Mouse (Mus musculus) embryo, embryonic 10.5 days (tissue): Measurements from ENCODE around the gene Tmem262.

Experiments
- DNase-seq: peaks from one replicate; pipeline ENCODE4 v3.0.0-alpha.2; 2015; ENCODE audit warnings: low spot score

Tmem262 gene

GRCm38 (mm10) chr19:6061021-6061533 lies 18.8 kb upstream of the Tmem262 start, which contains the start of gene Znhit2:
TSS of gene Znhit2 (plus strand) at chr19:6061192.
- DNase-seq: peak; percentile 97

- peak; percentile 44 for DNase-seq
These were observed 18.1 kb upstream of the Tmem262 start for GRCm38 (mm10) chr19:6061641-6062302.

GRCm38 (mm10) chr19:6062418-6062817 lies 17.4 kb upstream of the Tmem262 start:
- DNase-seq: no peak

- DNase-seq: no peak
These were observed 16.8 kb upstream of the Tmem262 start for GRCm38 (mm10) chr19:6063081-6063480.

GRCm38 (mm10) chr19:6066571-6066970 lies 13.3 kb upstream of the Tmem262 start:
- no peak for DNase-seq

- DNase-seq: peak; percentile 90
These were observed 12.7 kb upstream of the Tmem262 start for GRCm38 (mm10) chr19:6067011-6067723.

GRCm38 (mm10) chr19:6067724-6068415 lies 12.0 kb upstream of the Tmem262 start, which contains the start of gene Tm7sf2:
TSS of gene Tm7sf2 (minus strand) at chr19:6068373.
- DNase-seq: peak; percentile 95

GRCm38 (mm10) chr19:6068951-6069350 lies 10.9 kb upstream of the Tmem262 start:
- DNase-seq: no peak

GRCm38 (mm10) chr19:6069851-6070250 lies 10.0 kb upstream of the Tmem262 start:
- DNase-seq: no peak

- DNase-seq: no peak
These were observed 9.1 kb upstream of the Tmem262 start for GRCm38 (mm10) chr19:6070571-6071250.

- DNase-seq: no peak
These were observed 8.6 kb upstream of the Tmem262 start for GRCm38 (mm10) chr19:6071261-6071660.

GRCm38 (mm10) chr19:6073889-6074288 lies 5.9 kb upstream of the Tmem262 start:
- DNase-seq: no peak

- DNase-seq: peak; percentile 97
These were observed 3.1 kb upstream of the Tmem262 start, which contains the start of gene Vps51 for GRCm38 (mm10) chr19:6076564-6077393. TSS of gene Vps51 (minus strand) at chr19:6077231.

- DNase-seq: no peak
These were observed 2.3 kb downstream of the Tmem262 start, which contains the start of gene Gm28374 for GRCm38 (mm10) chr19:6082156-6082555. TSS of gene Gm28374 (minus strand) at chr19:6082256.

- peak; percentile 99 for DNase-seq
These were observed 4.8 kb downstream of the Tmem262 start, which contains the start of the genes Zfpl1 and Cdca5 for GRCm38 (mm10) chr19:6084478-6085248. TSS of gene Zfpl1 (minus strand) at chr19:6084956. TSS of gene Cdca5 (plus strand) at chr19:6084983.

GRCm38 (mm10) chr19:6085417-6085879 lies 5.6 kb downstream of the Tmem262 start:
- peak; percentile 87 for DNase-seq

GRCm38 (mm10) chr19:6088841-6089240 lies 9.0 kb downstream of the Tmem262 start:
- no peak for DNase-seq

- DNase-seq: no peak
These were observed 14.3 kb downstream of the Tmem262 start, which contains the start of gene AC131692.1 for GRCm38 (mm10) chr19:6094119-6094518. TSS of gene AC131692.1 (plus strand) at chr19:6094419.

GRCm38 (mm10) chr19:6097847-6098246 lies 18.0 kb downstream of the Tmem262 start:
- DNase-seq: no peak

- DNase-seq: peak; percentile 29
These were observed 21.4 kb downstream of the Tmem262 start for GRCm38 (mm10) chr19:6101186-6101585.
